Mouse (Mus musculus) limb, embryonic 10.5 days (tissue): ENCODE measurements at regions not wholly inside any gene's neighbourhood (a gene's known extent, or its start where the extent isn't known, plus 50 kb on each side); places are given as distances from the start of the nearest gene placed in this dataset.

Experiments used
- DNase-seq: peaks from one replicate; pipeline ENCODE4 v3.0.0-alpha.2; 2017; ENCODE audit warnings: low spot score
- H3K27ac ChIP-seq: fragments of 300-500 bp; sonication (generic); 2 replicates; pipeline ENCODE4 v1.5.1; 2016; ENCODE audit warnings: mild to moderate bottlenecking
- H3K27me3 ChIP-seq: fragments of 300-500 bp; sonication (generic); 2 replicates; pipeline ENCODE4 v1.6.1; 2016; ENCODE audit warnings: low read depth, mild to moderate bottlenecking; ENCODE audit not compliant: poor library complexity, severe bottlenecking
- H3K36me3 ChIP-seq: fragments of 300-500 bp; sonication (generic); 2 replicates; pipeline ENCODE4 v1.6.1; 2016; ENCODE audit warnings: mild to moderate bottlenecking, moderate library complexity
- H3K4me1 ChIP-seq: fragments of 300-500 bp; sonication (generic); 2 replicates; pipeline ENCODE4 v1.6.1; 2016
- H3K4me3 ChIP-seq: fragments of 300-500 bp; sonication (generic); 2 replicates; pipeline ENCODE4 v1.5.1; 2016; ENCODE audit warnings: mild to moderate bottlenecking, moderate library complexity
- H3K9me3 ChIP-seq: fragments of 300-500 bp; sonication (generic); replicated peaks from 2 replicates; pipeline ENCODE4 v1.6.1; 2016; ENCODE audit warnings: mild to moderate bottlenecking
- WGBS: fragments of 180-500 bp; shearing (Covaris S2); methylation state at CpG from one replicate; pipeline ENCODE4 v1.1.7; 2016; 5-methylcytosine and 5-hydroxymethylcytosine counted together

DNA sequence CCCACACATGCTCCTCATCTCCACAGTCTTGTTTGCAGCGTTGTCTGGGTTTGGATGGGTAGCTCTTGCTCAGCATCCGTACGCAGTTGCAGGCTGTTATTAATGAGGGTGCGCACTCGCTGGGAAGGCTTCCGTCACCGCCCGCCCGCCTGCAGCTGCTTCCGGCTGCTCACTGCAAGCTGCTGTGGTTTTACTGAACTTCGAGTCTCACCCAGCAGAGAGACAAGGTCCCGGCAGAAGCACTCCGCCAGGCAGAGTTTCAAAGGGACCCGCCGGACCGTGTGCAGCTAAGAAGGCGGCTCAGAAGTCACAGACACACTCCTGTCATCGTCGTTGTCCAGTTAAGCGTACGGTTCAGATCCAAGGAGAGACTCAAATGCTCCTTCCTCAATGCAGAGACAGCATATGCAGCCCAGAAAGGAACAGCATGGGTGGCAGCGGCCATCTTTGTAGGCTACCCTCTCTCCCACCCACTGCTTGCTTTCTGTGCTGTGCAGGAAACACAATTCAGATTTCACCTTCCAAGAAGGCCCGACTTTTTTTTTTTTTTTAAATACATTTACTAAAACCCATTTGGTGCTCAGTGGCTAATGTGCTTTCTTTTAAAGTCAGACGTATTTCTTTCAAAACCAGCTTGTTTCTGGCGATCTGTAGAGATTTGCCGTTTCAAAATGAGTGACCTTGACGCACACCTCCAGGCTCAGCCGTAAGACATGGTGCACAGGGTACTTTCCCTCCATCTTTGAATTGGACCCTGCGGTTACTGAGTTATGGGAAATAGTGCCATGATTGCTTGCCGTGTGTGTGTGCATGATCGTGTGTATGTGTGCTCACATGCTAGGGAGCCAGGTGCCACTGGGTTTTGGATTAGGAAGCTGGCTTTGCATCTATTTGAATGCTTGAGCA is 169.2 kb upstream of the Map3k1 start:
- H3K27ac ChIP-seq, result no peak overlapping the region
- no peak for DNase-seq
- H3K4me3 ChIP-seq, result no peak overlapping the region
- no peaks in the 10 kb centered on the region for H3K27me3 ChIP-seq
- no peaks in the 10 kb centered on the region for H3K9me3 ChIP-seq
- 89% methylated on average over 31 of the region's 31 CpGs for WGBS
- H3K36me3 ChIP-seq, result no peaks in the 10 kb centered on the region
- peaks cover 37% of the 10 kb centered on the region for H3K4me1 ChIP-seq

DNA sequence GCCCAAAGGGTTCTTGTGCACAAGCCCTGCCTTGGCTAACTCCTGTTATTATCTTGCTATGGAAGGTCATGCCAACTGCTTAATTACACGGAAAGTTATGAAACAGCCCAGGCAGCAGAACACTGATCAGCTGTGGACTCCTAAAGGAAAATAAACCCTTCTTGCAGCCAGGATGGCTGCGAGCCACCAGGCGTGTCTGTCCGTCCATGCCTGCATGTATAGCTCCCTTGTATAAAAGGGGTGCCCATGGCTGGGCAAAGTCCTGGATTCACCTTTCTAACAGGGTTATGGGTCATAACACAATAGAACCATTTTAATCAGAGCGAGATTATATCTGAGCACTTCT is 169.9 kb upstream of the Map3k1 start:
- Histone ChIP-seq H3K9me3 (no peaks in the 10 kb centered on the region), H3K4me3 (no peak overlapping the region), H3K27ac (no peak overlapping the region), H3K4me1 (peaks cover 33% of the 10 kb centered on the region), H3K36me3 (no peaks in the 10 kb centered on the region), H3K27me3 (no peaks in the 10 kb centered on the region)
- no peak for DNase-seq
- WGBS, result 86% methylated on average over 5 of the region's 5 CpGs

DNA sequence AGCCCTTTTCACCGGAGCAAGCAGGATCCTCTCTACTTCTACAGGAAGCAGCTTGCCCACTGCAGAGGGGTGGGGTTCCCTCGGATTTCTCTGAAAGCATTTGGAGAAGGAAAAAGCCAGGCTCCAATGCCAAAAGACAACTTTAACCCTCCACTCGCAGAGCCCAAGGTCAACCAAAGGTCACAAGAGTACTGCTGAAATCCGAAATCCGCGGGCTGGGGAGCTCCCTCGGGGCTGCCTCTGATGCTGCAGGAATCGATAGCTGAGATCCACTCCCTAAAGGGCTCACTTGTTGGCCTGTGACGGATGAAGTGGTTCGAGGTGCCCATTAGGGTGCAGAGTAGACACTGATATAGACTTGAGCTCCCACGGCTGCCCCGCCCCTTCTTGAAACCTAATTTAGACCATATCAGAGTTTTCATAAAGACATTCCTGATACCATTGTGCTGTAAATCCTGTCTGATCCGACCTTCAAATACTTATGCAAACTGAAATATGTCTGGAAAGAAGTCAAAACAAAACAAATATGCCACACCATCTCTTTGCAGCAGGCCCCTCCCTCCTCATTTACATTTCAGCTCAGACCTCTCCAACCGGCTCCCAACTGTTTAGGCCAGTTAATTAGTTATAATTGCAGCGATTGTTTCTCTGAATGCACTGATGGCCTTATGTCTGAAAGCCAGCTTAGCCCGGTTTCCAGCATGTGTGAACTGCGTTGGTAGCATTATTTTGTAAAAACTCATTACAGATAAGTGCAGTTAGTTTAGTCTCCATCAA is 170.8 kb upstream of the Map3k1 start:
- Histone ChIP-seq H3K27me3 (no peaks in the 10 kb centered on the region), H3K9me3 (no peaks in the 10 kb centered on the region), H3K4me3 (no peak overlapping the region), H3K4me1 (peaks cover 35% of the 10 kb centered on the region), H3K36me3 (no peaks in the 10 kb centered on the region), H3K27ac (peak overlapping the region; percentile 36)
- WGBS, result 46% methylated on average over 17 of the region's 17 CpGs
- DNase-seq, result no peak

DNA sequence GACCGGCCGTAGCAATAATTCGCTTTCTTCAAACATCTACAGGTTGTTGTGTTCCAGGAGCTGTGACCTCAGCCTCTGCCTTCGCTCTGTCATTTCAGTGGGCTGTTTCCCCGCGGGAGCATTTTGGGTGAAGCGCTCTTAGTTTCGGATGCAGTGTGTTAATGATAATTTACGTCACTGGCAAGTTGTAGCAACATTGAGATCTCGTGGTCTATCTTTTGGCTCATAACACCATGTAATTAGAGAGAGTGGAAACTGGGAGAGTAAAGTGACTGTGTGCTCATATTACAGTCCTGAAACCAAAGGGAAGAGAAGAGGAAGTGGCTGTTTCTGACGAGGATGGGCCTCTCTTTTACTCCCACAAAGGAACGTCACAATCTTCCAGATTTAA is 171.4 kb upstream of the Map3k1 start:
- H3K27me3 ChIP-seq, result no peaks in the 10 kb centered on the region
- no peaks in the 10 kb centered on the region for H3K36me3 ChIP-seq
- H3K4me3 ChIP-seq, result no peak overlapping the region
- no peak for DNase-seq
- WGBS, result 67% methylated on average over 12 of the region's 12 CpGs
- peaks cover 35% of the 10 kb centered on the region for H3K4me1 ChIP-seq
- no peak overlapping the region for H3K27ac ChIP-seq
- H3K9me3 ChIP-seq, result no peaks in the 10 kb centered on the region

DNA sequence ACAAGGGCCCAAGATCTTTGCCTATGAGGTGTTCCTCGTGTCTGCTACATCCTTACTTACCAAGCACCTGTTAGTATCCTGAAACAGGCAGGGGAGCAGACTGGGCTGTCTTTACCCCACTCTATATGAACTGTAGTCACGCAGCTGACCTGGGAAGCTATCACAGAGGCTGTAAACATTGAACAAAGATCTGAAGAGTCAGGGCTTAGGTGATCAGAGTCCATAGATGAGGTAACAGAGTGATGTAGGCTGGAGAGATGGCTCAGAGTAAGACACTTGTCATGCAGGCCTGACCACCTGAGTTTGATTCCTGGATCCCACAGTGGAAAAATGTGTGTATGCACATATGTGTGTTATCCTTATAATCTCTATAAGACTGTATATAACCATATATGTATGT is 172.3 kb upstream of the Map3k1 start:
- Histone ChIP-seq H3K4me1 (peaks cover 35% of the 10 kb centered on the region), H3K4me3 (no peak overlapping the region), H3K27me3 (no peaks in the 10 kb centered on the region), H3K27ac (no peak overlapping the region), H3K9me3 (no peaks in the 10 kb centered on the region), H3K36me3 (no peaks in the 10 kb centered on the region)
- WGBS, result 91% methylated on average over 2 of the region's 2 CpGs
- DNase-seq, result no peak

DNA sequence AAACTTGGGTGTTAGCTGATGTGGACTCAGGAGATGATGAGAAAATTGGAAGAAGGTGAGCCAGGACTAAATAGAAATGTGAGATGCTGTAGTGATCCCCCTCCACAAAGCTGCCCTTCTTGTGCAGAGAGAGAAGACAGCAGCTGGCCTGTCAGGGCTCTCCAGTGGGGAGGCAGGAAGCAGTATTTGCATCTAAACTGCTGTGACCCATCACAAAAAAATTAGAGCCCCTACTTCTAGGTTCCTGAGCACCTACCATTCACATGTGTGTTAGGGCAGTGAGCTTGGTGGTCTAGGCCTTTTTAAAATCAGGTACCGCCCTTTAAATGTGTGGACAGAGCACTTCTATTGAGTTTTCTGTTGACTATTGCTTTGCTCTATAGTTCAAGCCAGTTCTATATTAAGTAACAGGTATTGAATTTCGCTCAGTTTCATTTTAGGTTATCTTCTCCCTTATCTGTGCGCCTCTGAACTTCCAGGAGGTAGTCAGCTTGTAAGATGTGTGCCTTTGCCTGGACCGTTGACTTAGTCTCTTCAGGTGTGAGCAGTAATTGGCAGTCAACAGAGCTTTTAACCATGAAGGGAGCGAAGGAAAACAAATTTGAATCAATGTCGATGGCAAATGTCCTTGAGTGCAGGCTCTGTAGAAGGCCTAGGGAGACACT is 174.1 kb upstream of the Map3k1 start:
- Histone ChIP-seq H3K27ac (no peak overlapping the region), H3K36me3 (no peaks in the 10 kb centered on the region), H3K27me3 (no peaks in the 10 kb centered on the region), H3K4me3 (no peak overlapping the region), H3K9me3 (no peaks in the 10 kb centered on the region), H3K4me1 (peaks cover 34% of the 10 kb centered on the region)
- WGBS, result 89% methylated on average over 6 of the region's 6 CpGs
- no peak for DNase-seq

DNA sequence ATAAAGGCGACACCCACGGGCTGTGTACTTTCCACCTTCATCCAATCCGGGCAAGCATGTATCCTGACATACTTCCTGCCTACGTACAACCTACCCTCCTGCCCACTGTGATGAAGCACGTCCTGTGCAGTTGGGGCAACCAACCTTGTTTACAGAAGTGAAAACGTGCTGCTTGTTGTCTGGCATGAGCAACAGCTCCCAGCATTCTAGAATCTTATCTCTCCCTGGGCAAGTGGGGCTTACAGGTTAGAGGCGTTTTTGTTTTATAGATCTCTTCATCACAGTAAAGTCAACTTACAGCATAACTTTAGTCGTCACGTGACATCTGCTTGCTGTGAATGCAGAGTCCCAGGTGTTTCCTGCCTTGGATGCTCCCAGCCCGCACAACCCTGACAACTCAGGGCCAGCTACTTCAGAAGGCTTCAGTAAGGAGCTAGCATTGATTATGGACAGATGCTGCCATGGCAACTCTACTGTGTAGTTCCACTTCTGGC is 175.3 kb upstream of the Map3k1 start:
- H3K27me3 ChIP-seq, result no peaks in the 10 kb centered on the region
- 77% methylated on average over 10 of the region's 10 CpGs for WGBS
- no peaks in the 10 kb centered on the region for H3K9me3 ChIP-seq
- no peak overlapping the region for H3K4me3 ChIP-seq
- DNase-seq, result no peak
- H3K27ac ChIP-seq, result no peak overlapping the region
- no peaks in the 10 kb centered on the region for H3K36me3 ChIP-seq
- peaks cover 28% of the 10 kb centered on the region for H3K4me1 ChIP-seq

DNA sequence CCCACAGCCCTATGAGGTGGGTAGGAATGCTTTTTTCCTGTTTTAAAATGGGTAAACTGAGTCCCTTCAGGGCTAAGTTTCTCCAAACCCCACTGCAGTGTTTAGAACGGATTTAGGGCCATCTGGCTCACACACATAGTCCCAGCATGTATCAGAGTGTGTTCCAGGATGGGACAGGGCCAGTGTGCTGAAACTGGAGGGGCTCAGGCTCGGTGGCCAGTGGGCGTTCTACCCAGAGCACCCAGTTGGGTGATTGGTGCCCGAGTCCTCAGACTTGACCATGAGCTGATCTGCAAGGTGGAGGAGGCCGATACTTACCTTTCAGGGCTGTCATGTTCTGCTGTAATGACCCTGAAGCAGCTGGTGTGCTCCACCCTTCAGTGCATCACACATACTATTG is 176.6 kb upstream of the Map3k1 start:
- Histone ChIP-seq H3K36me3 (no peaks in the 10 kb centered on the region), H3K9me3 (no peaks in the 10 kb centered on the region), H3K27me3 (0 out of 2 replicates have a peak, but pooled peaks cover 7% of the 10 kb centered on the region), H3K4me3 (no peak overlapping the region), H3K27ac (no peak overlapping the region), H3K4me1 (peaks cover 16% of the 10 kb centered on the region)
- no peak for DNase-seq
- WGBS, result 91% methylated on average over 5 of the region's 5 CpGs

DNA sequence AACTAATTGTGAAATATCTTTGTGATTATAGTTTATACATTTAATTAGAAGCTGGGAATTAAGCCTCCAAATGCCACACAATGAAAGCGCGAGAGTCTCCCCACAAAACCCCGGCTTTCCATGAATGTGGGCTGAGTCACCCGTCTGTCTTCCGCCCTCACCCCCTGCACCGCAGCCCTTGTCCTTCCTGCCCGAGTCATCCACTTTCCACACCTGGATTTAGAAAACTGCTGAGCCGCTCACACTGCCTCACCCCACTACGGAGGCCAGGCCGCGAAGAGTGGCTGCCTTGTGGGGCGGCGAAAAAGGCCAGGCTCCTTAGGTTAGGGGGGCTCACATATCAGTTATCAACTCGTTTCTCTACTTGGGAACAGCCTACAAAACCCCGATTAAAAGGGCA is 177.9 kb upstream of the Map3k1 start:
- no peak for DNase-seq
- Histone ChIP-seq H3K36me3 (no peaks in the 10 kb centered on the region), H3K27me3 (0 out of 2 replicates have a peak, but pooled peaks cover 7% of the 10 kb centered on the region), H3K9me3 (no peaks in the 10 kb centered on the region), H3K27ac (no peak overlapping the region), H3K4me1 (peaks cover 20% of the 10 kb centered on the region), H3K4me3 (no peak overlapping the region)
- 89% methylated on average over 15 of the region's 15 CpGs for WGBS

DNA sequence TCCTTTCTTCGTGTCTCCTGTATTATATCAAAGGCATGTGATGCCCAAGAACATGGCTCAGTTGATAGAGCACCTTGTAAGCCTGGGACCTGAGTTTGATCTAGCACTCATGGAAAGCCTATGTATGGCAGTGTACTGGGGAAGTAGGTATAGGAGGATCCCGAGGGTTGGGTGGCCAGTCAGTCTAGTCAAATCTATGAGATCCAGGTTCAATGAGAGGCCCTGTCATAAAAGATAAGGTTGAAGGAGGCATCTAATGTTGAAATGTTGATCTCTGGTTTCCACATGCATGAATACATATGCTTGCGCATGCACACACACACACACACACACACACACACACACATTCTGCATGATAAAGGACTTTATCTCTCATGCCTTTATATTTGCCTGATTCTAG is 178.6 kb upstream of the Map3k1 start:
- no peak for DNase-seq
- WGBS, result 86% methylated on average over 3 of the region's 3 CpGs

DNA sequence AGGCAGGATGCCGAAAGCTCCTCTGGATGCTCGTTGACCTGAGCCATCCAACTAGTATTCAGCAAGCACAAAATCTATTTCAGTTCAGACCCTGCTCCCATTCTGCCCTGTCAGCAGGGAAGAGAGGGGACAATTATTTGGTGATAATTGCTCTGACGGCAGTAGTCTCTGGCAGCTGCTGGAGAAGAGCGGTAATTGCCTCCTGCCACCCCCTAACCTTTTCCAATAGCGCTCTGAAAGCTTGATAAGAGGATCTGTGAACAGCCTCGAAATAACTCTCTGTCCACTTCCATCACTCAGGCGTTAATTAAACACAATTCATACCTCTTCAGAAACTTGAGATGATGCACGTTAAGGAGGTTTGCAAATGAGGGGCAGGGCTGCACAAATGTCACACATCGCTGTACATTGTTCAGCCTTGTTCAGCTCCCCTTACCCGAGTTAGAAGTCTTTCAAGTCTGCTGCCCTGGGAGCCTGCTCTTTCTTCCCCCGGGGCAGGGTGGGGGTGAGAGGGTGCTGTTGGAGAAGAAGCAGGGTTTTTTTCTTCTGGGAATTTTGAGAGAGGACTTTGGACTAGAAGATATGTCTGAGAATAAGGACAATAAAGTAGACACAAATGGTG is 182.2 kb upstream of the Map3k1 start:
- 20% methylated on average over 11 of the region's 11 CpGs for WGBS
- DNase-seq, result no peak
- Histone ChIP-seq H3K27ac (no peak overlapping the region; the same call in 1 of the 2 replicates), H3K9me3 (no peaks in the 10 kb centered on the region), H3K36me3 (no peaks in the 10 kb centered on the region), H3K27me3 (0 out of 2 replicates have a peak, but pooled peaks cover 10% of the 10 kb centered on the region), H3K4me1 (peaks cover 13% of the 10 kb centered on the region), H3K4me3 (no peak overlapping the region)

More for the DNA sequence above, 178.6 kb upstream of the Map3k1 start:
- H3K4me1 ChIP-seq, result peaks cover 20% of the 10 kb centered on the region
- H3K36me3 ChIP-seq, result no peaks in the 10 kb centered on the region
- no peaks in the 10 kb centered on the region for H3K9me3 ChIP-seq
- no peak overlapping the region for H3K27ac ChIP-seq
- H3K27me3 ChIP-seq, result 0 out of 2 replicates have a peak, but pooled peaks cover 7% of the 10 kb centered on the region
- no peak overlapping the region for H3K4me3 ChIP-seq

DNA sequence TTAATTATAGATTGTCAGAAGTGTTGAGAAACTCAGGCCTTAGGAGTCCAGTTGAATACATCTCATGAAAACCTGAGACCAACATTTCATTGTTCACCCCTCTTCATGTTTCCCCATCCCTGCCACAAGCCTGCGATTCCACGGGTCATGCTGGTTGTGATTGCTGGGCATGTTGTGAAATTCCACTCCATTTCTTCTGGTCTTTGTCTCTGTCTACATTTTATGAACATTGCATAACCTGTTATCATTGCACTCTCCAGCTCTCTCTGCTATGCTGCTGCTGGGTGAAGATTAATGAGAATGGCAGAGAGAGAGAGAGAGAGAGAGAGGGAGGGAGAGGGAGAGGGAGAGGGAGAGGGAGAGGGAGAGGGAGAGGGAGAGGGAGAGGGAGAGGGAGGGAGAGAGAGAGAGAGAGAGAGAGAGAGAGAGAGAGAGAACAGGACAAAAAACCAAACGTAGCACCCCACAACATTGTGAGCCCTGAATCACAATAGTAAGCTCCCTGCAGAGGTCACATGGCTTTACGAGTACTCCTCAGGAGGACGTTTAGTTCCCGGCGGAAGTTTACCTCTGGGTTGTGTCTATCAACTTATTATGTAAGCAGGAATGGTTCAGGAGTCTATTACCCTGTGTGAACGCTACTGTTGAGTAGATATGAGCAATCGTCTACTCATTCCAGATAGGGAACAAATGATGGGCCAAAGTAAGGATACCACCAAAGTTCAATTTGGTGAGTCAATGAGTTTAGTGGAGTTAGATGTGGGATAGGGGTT is 183.5 kb upstream of the Map3k1 start:
- Histone ChIP-seq H3K9me3 (no peaks in the 10 kb centered on the region), H3K27ac (no peak overlapping the region), H3K4me1 (peaks cover 13% of the 10 kb centered on the region), H3K27me3 (0 out of 2 replicates have a peak, but pooled peaks cover 10% of the 10 kb centered on the region), H3K36me3 (no peaks in the 10 kb centered on the region), H3K4me3 (no peak overlapping the region)
- WGBS, result 83% methylated on average over 9 of the region's 9 CpGs
- DNase-seq, result no peak
